Mouse (Mus musculus) ES-CJ7 (cell line): ENCODE results near the gene Mnt.

ENCODE experiments used
- DNase-seq: peaks from one replicate; pipeline ENCODE4 v3.0.0; 2011; ENCODE audit warnings: low read depth, low spot score

Mnt gene

DNA sequence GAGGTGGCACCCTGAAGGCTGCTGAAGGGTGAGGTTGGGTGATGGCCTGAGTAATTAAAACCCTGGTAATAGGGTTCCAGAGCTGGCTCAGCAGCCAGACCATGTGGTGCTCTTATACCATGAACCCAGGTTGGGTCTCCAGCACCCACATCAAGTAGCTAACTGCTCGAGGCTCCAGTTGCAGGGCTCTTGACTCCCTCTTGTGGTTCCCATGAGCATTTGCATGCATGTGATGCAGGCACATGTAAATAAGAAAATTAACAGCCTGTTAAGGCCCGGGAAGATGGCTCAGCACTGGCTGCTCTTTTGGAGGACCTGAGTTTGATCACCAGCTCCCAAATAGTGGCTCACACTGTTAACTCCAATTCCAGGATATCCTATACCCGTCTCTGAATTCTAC, 15.1 kb downstream of the Mnt start:
- peak; percentile 83 for DNase-seq

DNA sequence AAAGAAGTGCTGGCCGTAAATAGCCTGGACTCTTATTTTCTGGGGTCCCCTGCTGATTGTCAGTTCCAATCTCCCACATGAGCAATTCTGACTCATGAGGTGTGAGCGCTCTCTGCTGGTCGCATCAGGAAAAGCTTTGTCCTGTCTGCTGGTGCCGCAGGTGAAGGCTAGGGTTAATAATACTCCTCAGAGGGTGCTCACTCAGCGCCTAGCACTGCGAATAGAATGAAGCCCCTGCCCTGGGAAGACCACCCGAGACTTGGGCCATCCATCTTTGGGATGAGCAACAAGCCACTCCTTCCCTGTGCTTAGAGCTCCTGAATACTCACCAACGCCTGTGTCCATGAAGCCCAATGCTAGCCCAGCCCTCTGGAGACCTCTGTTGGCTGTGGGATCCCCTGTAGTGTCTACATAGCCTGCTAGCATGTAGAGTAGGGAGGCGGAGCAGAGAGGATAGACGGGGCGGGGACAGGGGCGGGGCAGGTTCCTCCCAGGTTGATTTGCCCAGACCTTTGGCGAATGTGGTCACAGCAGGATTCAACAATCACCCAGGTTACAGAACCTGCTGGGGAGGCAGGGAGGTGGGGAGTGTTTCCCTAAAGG, 17.3 kb downstream of the Mnt start:
- DNase-seq, result peak; percentile 90

DNA sequence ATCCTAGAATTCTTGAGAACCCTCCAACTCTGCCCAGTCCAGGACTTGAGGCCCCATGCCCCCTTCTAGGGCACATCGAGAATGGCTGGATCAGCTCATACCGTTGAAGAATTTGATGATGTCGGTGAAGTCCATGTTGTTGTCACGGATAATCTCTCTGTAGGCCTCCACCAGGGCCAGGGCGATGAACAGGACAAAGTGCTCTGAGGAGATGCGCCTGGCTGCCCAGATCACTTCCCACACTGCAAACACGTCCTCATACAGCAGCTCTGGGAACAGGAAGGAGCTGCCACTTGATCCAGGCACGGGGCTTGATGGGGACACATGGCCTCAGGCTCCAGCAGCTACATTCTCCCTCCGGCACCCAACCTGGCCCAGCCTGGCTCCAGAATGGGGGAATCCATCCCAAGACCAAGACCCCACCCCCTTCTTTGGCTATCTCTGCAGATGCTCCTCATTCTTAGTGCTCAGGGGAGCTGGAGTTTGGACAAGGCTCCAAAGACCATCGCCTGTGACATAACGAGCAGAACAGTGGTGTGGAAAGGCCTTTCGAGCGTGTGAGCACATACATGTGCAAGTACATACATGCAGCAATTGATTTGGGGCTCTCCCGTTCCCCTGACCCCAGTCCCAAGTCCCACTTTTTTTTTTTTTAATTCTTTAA, 20.4 kb downstream of the Mnt start:
- DNase-seq, result no peak

DNA sequence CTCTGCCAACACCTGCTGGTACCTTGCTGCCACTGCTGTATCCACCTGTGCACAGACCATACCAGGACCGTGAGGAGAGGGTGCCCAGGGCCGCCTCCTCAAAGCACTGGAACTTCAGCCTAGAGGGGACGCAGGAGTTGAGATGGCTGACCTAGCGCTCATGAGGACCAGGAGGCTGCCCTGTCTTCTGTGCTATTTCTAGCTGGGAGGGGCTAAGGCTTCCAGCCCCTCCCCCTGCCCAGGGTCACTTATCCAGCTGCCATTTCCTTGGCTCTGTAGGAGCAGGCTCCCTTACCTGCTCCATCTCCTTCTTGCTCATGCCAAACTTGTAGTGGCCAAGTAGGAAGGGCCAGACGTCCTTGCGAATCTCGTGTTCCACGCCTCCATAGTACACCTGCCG, 27.0 kb downstream of the Mnt start:
- no peak for DNase-seq

DNA sequence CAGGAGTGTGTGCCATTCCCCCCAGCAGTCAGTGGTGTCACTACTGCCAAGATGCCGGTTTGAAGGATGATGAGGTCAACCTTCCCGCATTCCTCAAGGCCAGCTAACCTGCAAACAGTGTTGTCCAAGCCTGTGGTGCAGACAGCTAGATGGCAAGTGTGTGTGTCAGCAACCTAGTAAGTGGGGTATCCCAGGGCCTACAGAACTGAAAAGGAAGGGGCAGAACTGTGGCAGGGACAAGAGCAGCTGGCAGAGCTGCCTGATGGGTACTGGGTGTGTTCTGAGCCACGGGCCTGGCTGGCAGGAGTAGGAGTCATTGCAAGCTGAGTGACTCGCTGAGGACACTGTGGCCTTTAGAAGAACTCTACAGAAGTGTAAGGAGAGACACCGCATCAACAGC, 31.4 kb downstream of the Mnt start:
- DNase-seq, result no peak

DNA sequence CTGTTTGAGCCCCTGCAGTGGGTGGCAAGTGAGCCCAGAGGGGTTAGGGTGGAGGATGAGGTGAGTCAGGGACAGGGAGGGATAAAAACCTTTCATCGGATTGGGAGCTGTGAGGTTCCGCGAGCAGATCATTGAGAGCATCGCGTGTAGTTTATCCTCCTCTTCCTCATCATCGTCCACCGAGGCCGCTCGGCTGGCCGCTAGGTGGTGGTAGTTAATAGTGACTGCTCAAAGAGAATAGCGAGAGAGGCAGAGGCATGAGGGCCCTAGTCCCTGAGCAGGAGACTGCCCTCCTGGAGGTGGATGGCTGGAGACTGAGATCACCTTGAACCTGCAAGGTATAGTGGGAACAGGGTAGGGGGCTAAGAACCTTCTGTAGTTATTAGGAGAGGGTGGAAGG, 32.8 kb downstream of the Mnt start:
- no peak for DNase-seq

DNA sequence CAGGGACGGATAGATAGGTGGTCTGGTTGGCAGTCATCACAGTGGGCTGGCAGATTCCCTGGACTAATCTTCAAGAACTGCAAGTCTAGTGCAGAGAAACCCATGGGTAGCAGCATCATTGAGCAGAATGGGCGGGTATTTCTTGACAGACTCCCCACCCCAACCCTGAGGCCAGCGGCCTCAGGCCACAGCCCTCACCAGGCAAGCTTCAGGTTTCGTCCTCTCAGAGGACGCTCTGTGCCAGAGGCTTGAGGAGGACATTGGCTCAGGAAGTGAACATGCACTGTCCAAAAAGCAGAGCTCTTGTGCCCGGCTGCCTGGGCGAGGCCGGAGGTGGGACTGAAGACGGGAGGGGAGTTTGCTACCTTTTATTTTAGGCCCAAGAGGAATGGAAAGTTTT, 33.7 kb downstream of the Mnt start:
- no peak for DNase-seq

DNA sequence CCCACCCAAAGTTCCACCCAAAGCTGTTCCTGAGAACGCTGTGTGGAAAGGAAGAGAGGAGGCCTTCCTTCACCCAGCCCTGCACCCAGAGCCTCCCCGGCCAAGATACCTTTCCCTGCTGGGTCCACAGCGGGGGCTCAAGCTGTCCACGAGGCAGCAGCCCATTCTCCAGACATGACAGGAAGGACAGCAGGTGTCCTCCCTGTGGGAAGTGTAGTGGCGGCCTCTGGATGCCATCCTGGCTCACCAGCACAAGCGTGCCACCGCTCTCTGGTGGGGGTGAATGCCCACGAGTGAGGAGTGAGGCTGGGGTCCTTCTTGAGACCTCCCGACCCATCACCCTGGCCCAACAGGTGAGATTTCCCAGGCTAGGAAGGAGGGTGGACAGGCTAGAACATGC, 34.5 kb downstream of the Mnt start:
- DNase-seq, result no peak

DNA sequence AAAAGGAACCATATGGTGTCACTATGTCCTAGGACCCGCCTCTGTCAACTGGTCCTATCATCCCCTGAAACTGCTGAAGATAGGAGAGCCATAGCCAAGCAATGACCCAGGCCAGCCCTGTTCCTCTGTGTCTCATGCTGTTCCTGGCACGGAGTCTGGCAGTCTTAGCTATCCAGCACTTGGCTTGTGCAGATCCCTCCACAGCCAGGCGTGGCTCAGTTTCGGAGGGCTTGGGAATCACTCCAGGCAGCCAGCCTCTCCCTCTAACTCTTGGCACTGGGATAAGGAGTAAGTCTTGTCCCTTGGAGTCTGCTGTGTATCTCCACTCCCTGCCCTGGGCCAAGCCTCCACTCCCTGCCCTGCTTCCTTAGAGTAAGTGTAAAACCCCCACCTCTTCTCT, 35.9 kb downstream of the Mnt start:
- DNase-seq, result no peak

DNA sequence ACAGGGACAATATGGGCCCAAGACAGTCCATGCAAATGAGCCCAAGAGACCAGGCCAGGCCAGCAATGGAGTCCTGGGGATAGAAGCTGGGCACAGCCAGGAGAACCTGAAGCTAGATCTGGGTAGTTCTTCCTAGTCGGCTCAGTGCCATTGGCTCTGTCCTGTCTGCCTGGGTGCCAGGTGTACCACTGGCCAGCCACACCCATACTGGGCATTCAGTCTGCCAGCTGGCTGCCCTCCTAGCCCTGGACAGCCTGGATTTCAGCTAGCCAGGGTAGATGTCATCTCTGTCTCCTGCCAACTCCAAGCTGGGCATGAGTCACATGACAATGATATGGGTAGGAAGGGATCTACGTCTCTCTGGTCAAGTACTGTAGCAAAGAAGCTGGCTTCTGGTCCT, 36.5 kb downstream of the Mnt start:
- DNase-seq, result no peak

DNA sequence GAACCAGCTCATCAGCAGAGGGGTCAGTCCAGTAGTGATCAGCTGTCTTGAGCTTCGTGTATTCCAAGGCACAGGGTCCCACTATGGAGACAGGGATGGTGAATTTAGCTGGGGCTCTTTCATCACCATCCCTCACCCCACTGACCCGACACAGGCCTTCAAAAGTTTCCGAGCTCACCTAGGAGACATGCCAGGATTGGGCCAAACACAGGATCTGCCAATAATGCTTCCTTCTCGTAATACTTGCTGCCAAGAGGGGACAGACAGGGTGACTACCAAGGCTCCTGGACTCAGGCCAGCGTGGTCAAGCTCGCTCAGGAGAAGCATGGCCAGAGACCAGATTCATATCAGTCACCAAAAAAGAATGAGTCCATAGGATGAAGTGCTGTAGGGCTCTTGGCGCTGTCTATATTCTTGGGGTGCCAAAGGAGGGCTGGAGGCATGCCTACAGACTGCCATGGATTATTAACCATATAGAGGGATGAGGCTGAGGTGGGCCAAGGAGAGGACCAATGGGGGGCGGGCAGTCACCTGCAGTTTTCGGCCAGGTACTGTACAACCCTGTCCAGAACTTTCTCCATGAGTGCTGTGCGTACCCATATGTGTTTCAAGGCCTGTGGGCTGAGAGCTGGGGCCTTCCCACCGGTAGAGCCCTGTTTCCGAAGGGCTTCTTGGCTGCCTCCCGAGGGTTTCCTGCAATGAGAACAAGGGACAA, 37.5 kb downstream of the Mnt start:
- no peak for DNase-seq

DNA sequence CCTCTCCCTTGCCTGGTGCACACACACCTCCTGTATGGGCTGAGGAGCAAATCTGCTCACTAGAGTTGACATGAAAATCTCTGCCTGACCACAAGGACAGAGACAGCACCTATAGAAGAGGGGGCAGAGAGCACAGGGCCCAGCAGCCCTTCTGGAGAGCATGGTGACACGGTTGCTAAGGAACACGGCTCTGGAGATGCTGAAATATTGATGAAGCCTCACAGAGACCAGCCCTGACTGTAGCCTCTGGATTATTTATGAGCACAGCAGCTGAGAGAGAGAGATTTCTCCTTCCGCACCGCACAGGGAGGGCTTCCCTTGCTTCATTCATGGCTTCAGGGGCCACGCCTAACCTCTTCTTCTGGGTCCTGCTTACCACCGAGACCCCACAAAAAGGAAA, 38.9 kb downstream of the Mnt start:
- no peak for DNase-seq

DNA sequence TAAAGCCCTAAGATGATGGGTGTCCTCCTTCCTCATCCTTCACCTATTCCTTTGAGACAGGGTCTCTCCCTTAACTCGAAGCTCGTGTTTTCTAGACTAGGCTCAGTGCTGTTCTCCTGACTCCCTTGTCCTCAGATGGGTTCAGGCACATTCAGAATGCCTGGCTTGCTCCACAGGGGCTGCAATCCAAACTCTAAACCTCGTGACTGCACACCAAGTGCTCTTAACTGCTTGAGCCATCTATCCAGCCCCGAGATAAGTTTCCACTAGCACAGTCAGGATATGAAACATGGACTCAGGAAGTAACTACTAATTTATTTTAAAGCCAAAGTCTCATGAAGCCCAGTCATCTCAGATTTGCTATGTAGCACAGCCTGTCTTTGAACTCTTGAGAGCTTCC, 39.8 kb downstream of the Mnt start:
- no peak for DNase-seq

DNA sequence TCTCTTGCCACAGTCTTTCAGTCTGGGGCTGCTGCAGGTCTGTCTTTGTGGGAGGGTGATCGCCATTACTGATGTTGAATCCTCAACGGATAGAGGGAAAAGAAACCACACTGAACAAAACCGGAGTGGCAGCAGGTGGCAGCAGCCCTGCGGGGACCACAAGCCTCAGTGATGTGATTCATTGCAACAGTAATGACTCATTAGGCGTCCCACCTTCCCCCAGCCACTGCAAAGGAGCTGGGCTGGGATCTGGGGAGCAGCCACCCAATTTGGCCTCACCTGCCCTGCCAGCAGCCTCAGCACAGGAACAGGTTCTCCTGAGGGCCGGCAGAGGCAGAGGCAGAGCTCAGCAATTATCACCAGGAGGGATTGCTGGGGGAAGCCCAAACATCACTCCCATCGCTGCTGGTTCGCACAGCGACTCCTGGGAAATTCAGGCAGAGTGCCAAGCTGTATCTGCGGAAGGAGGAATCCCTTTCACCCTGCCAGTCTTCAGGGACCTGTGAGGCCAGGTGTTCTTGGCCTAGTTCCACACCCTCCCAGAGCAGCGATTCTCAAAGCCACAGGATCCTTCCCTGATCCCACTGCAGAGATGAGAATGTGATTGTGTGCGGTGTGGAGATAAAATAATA, 40.4 kb downstream of the Mnt start:
- DNase-seq, result no peak

DNA sequence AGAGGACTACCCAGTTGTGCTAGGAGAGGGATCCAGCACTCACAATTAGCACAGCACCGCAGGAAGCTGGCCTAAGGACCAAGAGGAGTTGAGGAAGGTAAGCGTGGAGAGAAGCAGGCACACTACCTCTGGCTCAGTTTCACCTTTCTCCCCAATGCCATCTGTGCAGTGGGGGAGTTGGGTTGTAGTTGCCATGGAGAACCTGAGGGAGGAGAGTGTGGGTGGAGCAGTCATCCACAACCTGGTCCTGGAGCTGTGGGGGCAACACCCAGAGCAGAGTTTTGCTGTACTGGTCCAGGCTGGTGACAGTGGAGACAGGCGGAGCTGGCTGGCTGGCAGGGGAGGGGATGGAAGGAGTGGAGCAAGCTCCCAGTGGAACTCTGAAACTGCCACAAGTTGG, 43.9 kb downstream of the Mnt start:
- peak; percentile 33 for DNase-seq

DNA sequence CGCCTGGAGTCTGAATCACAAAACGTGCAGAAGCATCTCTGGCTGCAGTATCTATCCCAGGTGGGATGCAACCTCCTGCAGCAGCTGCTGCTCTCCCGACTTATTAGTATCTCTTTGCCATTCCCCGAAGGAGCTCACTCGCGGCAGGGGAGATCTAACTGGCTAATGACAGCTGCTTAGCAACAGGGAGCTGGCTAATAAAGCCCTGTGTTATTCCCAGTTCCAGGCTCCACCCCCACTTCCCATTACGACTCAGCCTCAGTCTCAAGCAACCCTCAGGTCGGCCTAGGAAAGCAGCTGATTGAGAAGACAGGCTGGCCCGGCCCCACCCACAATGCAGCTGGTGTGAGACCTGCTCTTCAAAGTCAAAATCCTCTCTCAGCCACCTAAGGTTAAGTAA, 46.1 kb downstream of the Mnt start:
- peak; percentile 85 for DNase-seq

DNA sequence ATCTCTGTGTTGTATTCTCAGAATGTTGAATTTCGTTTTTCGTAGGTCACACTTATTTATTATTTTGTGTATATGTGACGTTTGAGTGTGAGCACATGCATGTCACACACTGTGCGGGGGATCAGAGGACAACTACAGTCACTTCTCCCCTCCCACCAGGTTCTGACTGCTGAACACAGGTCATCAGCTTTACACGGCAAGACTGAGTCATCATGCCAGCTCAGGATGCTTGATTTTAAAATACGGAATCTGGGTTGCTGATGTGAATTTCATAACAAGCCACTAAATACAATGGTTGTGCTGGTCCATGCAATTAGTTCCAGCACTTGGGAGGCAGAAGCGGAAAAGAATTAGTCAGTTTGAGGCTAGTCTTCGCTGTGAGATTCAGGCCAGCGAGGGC, 50.3 kb downstream of the Mnt start:
- DNase-seq, result no peak

DNA sequence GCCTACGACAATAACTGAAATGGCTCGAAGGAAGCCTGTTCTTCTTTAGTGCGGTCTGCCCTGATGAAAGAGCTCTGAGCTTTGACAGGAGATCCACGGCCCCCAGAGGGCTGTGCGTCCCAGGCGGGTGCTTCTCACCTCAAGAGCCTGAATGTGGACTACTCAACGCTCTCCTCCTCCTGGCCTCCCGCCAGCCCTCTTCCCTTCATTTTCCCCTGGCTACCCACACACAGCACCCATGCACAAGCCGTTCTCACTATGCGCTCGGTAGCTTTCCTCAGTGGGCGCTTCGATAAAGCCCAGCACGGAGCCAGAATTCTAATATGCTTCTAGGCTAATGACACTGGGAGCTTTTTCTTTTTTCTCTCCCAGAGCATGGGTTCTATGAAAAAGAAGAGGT, 51.3 kb downstream of the Mnt start:
- DNase-seq, result no peak

DNA sequence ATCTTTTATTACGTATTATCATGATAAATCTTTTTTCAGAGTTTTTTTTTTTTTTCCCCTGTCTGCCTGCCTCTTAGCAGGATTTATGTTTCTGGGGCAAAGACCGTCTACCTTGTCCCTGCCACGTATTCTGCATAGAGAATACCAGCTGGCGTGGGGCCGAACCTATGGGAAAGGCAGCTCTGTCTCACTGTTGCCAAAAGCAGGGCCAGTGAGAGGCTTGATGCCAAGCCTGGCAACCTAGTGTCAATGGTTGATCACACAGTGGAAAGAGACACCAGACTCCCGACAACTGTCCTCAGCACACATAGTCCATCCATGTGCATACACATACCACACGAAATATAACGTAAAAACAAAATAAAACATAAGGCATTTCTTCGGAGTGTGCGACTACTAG, 52.4 kb downstream of the Mnt start:
- DNase-seq, result no peak

DNA sequence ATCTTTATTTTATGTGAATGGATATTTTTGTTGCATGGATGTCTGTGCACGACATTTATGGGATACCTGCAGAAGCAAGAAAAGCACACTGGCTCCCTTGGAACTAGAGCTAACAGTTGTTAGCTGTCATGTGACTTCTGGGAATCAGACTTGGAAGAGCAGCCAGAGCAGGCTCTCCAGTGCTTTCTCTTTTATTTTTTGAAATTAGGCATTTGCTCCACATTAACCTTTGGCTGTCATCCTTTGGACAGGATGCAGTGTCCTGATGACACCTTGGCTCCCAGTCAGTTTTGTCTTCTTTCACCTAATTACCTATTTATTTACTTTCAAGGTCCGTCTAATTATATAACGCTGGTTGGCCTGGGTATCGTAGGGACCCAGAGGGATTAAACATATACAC, 63.9 kb downstream of the Mnt start:
- no peak for DNase-seq
